Mouse (Mus musculus) stomach, postnatal 0 days (tissue): ENCODE measurements around the gene Dpf3. TPM values are rescaled to one million over a fixed set of nuclear protein-coding genes. Genes with fewer than 3 reads are reported as not detected.

Experiments used
- ATAC-seq: fragments of 200-750 bp; cut with Nextera tagmentation; 2 replicates; pipeline ENCODE4 v1.8.0; 2017; ENCODE audit not compliant: low FRiP score, low TSS enrichment
- DNase-seq: peaks from one replicate; pipeline ENCODE4 v3.0.0-alpha.2; 2016; ENCODE audit warnings: low spot score
- H3K27ac ChIP-seq: fragments of 300-500 bp; sonication (generic); replicated peaks from 2 replicates; pipeline ENCODE4 v1.5.1; 2014; ENCODE audit warnings: mild to moderate bottlenecking, control low read depth
- H3K27me3 ChIP-seq: fragments of 300-500 bp; sonication (generic); 2 replicates; pipeline ENCODE4 v1.6.1; 2014; ENCODE audit warnings: low read length; ENCODE audit not compliant: control insufficient read depth, insufficient read depth
- H3K36me3 ChIP-seq: fragments of 300-500 bp; sonication (generic); 2 replicates; pipeline ENCODE4 v1.6.1; 2014; ENCODE audit warnings: low read length, mixed read lengths; ENCODE audit not compliant: control insufficient read depth, insufficient read depth
- H3K4me1 ChIP-seq: fragments of 300-500 bp; sonication (generic); replicated peaks from 2 replicates; pipeline ENCODE4 v1.6.1; 2014; ENCODE audit warnings: antibody characterized with exemption; ENCODE audit not compliant: control insufficient read depth, insufficient read depth
- H3K4me2 ChIP-seq: fragments of 300-500 bp; sonication (generic); replicated peaks from 2 replicates; pipeline ENCODE4 v1.6.1; 2014; ENCODE audit warnings: low read depth, mild to moderate bottlenecking, control low read depth, moderate library complexity
- H3K4me3 ChIP-seq: fragments of 300-500 bp; sonication (generic); 2 replicates; pipeline ENCODE4 v1.5.1; 2014; ENCODE audit warnings: low read depth, low read length, control low read depth
- H3K9ac ChIP-seq: fragments of 300-500 bp; sonication (generic); 2 replicates; pipeline ENCODE4 v1.6.1; 2014; ENCODE audit warnings: mild to moderate bottlenecking, low read length, control low read depth, mixed read lengths
- H3K9me3 ChIP-seq: fragments of 300-500 bp; sonication (generic); 2 replicates; pipeline ENCODE4 v1.6.1; 2016; ENCODE audit warnings: low read length; ENCODE audit not compliant: control insufficient read depth
- CTCF ChIP-seq: IDR thresholded peaks from 2 replicates; pipeline ENCODE4 v1.5.1; 2016; ENCODE audit warnings: antibody characterized with exemption, low read depth, mild to moderate bottlenecking, moderate library complexity
- EP300 ChIP-seq: optimal IDR thresholded peaks from 2 replicates; pipeline ENCODE3; 2016; ENCODE audit warnings: antibody characterized with exemption
- WGBS: fragments of 180-500 bp; shearing (Covaris S2); extraction: QIAGEN DNeasy Blood & Tissue Kit; methylation state at CpG from one replicate; pipeline ENCODE4 v1.1.7; 2014; 5-methylcytosine and 5-hydroxymethylcytosine counted together
- polyA plus RNA-seq: library from polyadenylated mRNA; unstranded; fragments of >200 nt; fragmentation: Nextera tagmentation; extraction: Ambion mirVana; gene quantifications from 2 replicates; pipeline ENCODE4 v1.2.1, GENCODE M21; 2015

The Dpf3 gene
- polyA plus RNA-seq, 1 experiment from 2014 or later, result 3.0 TPM

GRCm38 (mm10) chr12:83328491-83328890, 159.0 kb downstream of the Dpf3 start:
- DNase-seq (no peak), ATAC-seq (0 out of 2 replicates have a peak, but pooled peaks have one; percentile 14)
- Histone ChIP-seq H3K4me3 (no peak overlapping the region), H3K27ac (no peak overlapping the region), H3K9ac (no peak overlapping the region), H3K36me3 (no peaks in the 10 kb centered on the region), H3K27me3 (no peaks in the 10 kb centered on the region), H3K4me1 (no peaks in the 10 kb centered on the region), H3K4me2 (no peak overlapping the region), H3K9me3 (no peaks in the 10 kb centered on the region)
- 55% methylated on average over 4 of the region's 4 CpGs for WGBS
- no peak for TF ChIP-seq CTCF
- no peak for TF ChIP-seq EP300

DNA sequence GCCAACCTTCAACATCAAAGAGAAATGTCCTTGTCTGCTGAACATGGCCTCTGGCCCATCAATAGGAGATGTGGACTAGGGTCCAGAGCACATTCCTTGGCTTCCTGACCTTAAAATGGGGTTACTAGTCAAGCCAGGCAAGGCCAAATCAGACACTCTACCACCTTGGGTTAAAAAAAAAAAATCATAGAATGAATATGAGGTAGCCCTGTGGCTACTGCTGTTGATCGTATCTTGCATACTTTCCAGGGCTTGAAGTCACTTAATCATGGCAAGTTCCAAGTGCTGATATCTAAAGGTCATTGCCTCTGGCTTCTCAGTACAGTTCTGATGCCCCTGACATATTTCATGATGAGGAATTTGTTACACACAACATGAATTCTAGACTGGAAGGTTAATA, 160.1 kb downstream of the Dpf3 start:
- no peak for DNase-seq
- H3K9ac ChIP-seq, result no peak overlapping the region
- H3K9me3 ChIP-seq, result no peaks in the 10 kb centered on the region
- H3K4me3 ChIP-seq, result no peak overlapping the region
- H3K4me1 ChIP-seq, result no peaks in the 10 kb centered on the region
- H3K36me3 ChIP-seq, result no peaks in the 10 kb centered on the region
- TF ChIP-seq CTCF (no peak), EP300 (no peak)
- H3K27me3 ChIP-seq, result no peaks in the 10 kb centered on the region
- no peak for ATAC-seq
- 71% methylated on average over 1 of the region's 1 CpGs for WGBS
- H3K4me2 ChIP-seq, result no peak overlapping the region
- H3K27ac ChIP-seq, result no peak overlapping the region

DNA sequence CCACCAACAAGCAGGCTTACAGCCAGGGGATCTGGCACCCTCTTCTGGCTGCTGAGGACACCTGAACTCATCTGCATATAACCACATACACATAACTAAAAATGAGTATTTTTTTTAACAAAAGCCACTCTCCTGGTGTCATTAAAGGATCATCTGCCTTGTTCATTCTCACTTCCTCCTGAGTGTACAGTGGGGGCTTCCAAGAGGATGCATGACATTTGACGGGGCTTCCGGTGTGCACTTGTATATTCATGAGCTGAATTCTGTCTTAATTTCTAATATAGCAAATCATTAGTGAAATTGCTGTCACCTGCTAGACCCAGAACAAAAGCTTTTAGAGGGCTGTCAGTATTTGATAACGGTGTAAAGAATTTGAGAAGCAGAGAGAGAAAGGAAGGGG, 166.8 kb downstream of the Dpf3 start:
- Histone ChIP-seq H3K9me3 (no peaks in the 10 kb centered on the region), H3K9ac (no peak overlapping the region), H3K4me1 (no peaks in the 10 kb centered on the region), H3K36me3 (no peaks in the 10 kb centered on the region), H3K27me3 (no peaks in the 10 kb centered on the region), H3K27ac (no peak overlapping the region), H3K4me2 (no peak overlapping the region), H3K4me3 (no peak overlapping the region)
- no peak for ATAC-seq
- DNase-seq, result no peak
- TF ChIP-seq EP300 (no peak), CTCF (no peak)
- WGBS, result 92% methylated on average over 3 of the region's 3 CpGs

DNA sequence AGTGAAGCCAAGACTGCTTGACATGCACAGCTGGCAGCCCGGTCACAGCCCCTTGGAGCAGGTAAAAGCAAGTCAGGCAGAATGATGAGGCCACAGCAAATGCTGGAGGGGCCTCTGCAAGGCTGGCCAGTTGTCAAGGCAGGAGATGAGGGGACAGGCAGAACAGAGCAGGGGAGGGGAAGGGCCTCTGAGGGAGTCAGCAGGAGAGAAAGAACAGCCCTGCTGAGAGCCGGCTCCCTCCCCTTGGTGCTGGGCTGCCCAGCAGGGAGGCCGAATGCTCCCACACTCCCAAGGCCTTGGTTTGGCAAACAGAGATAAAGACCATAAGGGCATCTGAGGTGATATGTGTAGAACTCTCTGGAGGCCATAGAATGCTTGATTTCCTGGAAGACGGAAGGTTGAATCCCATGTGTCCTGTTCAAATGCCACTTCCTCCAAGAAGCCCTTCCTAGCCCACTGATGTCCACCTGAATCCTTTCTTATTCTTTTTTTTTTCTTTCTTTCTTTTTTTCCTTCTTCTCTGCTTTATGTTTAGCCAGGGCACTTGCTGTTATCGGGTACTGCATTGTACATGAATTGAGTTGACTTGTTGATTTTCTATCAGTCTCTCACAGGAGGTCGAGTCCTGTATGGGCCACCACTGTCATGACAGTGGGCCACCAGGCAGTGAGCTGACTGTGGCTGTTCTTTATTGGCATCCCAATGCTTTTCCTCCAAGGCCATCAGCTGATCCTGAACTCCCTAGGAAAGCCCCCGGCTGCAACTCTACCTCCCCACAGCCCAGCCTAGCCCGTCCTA, 169.7 kb downstream of the Dpf3 start:
- no peak overlapping the region for H3K4me2 ChIP-seq
- 57% methylated on average over 8 of the region's 8 CpGs for WGBS
- no peak overlapping the region for H3K4me3 ChIP-seq
- no peak for TF ChIP-seq EP300
- TF ChIP-seq CTCF, result no peak
- H3K27me3 ChIP-seq, result no peaks in the 10 kb centered on the region
- DNase-seq (peak; percentile 35), ATAC-seq (peak; percentile 43; the same call in 1 of the 2 replicates)
- no peaks in the 10 kb centered on the region for H3K4me1 ChIP-seq
- H3K36me3 ChIP-seq, result no peaks in the 10 kb centered on the region
- no peaks in the 10 kb centered on the region for H3K9me3 ChIP-seq
- H3K27ac ChIP-seq, result no peak overlapping the region
- no peak overlapping the region for H3K9ac ChIP-seq

DNA sequence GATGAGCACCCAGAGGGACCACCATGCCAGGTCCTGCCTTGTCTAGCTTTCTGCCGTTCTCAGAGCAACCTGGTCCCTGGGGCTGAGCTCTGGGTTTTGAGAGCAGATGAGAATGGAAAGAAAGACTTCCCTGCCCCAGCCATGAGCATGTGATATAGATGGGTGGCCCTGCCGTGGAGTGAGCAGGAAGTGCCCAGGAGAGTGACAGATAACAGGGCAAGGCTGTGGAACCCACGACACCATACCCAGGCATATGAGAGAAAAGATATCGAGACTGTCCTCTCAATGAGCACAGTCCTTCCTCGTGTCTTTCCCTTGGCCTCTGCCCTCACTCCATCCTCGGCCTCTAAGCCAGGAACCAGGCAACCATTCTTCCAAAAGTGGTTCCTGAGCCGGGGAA, 172.8 kb downstream of the Dpf3 start:
- Histone ChIP-seq H3K9ac (no peak overlapping the region), H3K4me3 (no peak overlapping the region), H3K27ac (no peak overlapping the region), H3K27me3 (no peaks in the 10 kb centered on the region), H3K9me3 (no peaks in the 10 kb centered on the region), H3K4me2 (no peak overlapping the region), H3K4me1 (no peaks in the 10 kb centered on the region), H3K36me3 (no peaks in the 10 kb centered on the region)
- no peak for TF ChIP-seq CTCF
- no peak for TF ChIP-seq EP300
- ATAC-seq, result no peak
- DNase-seq, result no peak
- WGBS, result 64% methylated on average over 7 of the region's 7 CpGs

DNA sequence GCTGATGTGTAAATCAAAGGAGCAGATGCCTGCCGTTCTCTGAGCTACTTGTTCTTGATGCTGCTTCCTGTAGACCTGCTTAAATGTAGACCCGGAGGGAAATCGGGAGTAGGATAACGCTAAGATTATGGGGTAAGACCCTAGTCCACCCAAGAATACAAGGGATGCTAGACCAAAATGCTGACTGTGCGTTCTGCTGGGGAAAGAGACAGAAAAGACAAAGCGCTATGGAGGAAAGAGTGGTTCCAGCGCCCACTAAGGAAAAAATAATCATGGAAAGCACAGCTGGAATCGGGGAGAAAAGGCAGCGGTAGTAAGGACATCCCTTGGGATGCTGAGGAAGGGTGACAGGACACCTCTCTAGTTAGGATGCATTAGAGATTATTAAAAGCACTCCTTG, 174.7 kb downstream of the Dpf3 start:
- no peak for DNase-seq
- Histone ChIP-seq H3K4me1 (no peaks in the 10 kb centered on the region), H3K4me3 (no peak overlapping the region), H3K36me3 (no peaks in the 10 kb centered on the region), H3K9me3 (no peaks in the 10 kb centered on the region), H3K4me2 (no peak overlapping the region), H3K9ac (no peak overlapping the region), H3K27ac (no peak overlapping the region), H3K27me3 (no peaks in the 10 kb centered on the region)
- no peak for ATAC-seq
- TF ChIP-seq EP300 (no peak), CTCF (no peak)
- 85% methylated on average over 9 of the region's 9 CpGs for WGBS
